Mouse (Mus musculus) liver, embryonic 14.5 days (tissue): Measurements from ENCODE around the gene Frmpd2.

Experiments
- CTCF ChIP-seq: IDR thresholded peaks from 2 replicates; pipeline ENCODE4 v1.5.1; 2016; ENCODE audit warnings: antibody characterized with exemption, low read depth, control low read depth
- EP300 ChIP-seq: IDR thresholded peaks from 2 replicates; pipeline ENCODE4 v1.6.1; 2016; ENCODE audit warnings: antibody characterized with exemption, low read depth

- no peak for TF ChIP-seq CTCF
- no peak for TF ChIP-seq EP300
These were observed 62.0 kb downstream of the Frmpd2 start for GRCm38 (mm10) chr14:33533516-33533915.
